Mouse (Mus musculus) erythroblast, embryonic 14.5 days (primary cell): ENCODE measurements around the gene Anpep.

ENCODE experiments used
- GATA1 ChIP-seq: IDR thresholded peaks from 2 replicates; pipeline ENCODE4 v1.6.1; 2012; ENCODE audit warnings: low read length, inconsistent platforms, mixed read lengths
- TAL1 ChIP-seq: IDR thresholded peaks from 3 replicates; pipeline ENCODE4 v1.6.1; 2012; ENCODE audit warnings: low read length, inconsistent platforms, mixed read lengths

DNA sequence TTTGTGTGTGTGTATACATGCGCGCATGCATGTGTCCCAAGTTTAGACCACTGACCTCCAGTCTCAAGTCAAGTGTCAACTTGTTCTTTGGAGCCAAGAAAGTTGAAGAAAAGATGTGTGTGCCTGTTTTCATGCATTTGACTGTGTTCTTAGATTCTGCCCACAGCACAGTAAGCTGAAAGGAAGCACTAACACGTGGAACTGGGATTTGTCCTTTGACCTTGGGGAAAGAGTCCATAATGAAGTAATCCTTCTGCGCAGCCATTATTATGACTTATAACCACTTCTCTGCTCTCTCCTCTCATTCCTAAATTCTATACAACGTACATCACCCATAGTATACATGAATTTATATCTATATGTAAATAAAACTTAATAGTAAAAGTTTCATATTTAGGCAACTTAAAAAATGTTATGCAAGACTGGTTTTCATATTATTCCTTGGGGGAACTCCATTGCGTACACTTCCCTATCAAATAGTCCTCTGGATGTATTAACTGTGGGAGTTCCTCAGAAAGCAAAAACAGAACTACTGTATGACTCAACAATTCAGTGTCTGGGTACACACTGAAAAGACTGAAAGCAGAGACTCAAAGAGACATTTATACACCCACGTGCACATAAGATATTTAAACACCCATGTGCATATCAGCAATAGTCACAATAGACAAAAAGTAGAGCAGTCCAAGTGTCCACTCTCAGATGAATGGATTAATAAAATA is 22.9 kb upstream of the Anpep start:
- no peak for TF ChIP-seq GATA1
- TF ChIP-seq TAL1 = no peak
